Mouse (Mus musculus) ES-Bruce4 (cell line): ENCODE results near the gene Arl4c. TPM values are rescaled to one million over a fixed set of nuclear protein-coding genes. Genes with fewer than 3 reads are reported as not detected.

Source experiments
- H3K27ac ChIP-seq: 2 replicates; pipeline ENCODE4 v1.5.1; 2012; ENCODE audit warnings: low read length, inconsistent platforms; ENCODE audit not compliant: insufficient read depth
- H3K27me3 ChIP-seq: 2 replicates; pipeline ENCODE4 v1.6.1; 2012; ENCODE audit warnings: mild to moderate bottlenecking, low read length, inconsistent platforms; ENCODE audit not compliant: control insufficient read depth, poor library complexity, insufficient read depth, severe bottlenecking
- H3K36me3 ChIP-seq: 2 replicates; pipeline ENCODE4 v1.6.1; 2012; ENCODE audit warnings: inconsistent platforms, mild to moderate bottlenecking, low read length, moderate library complexity; ENCODE audit not compliant: control insufficient read depth, poor library complexity, insufficient read depth, severe bottlenecking
- H3K4me1 ChIP-seq: one replicate; pipeline ENCODE4 v1.8.1; 2011; ENCODE audit warnings: low read length; ENCODE audit not compliant: control insufficient read depth, insufficient read depth
- H3K4me3 ChIP-seq: 2 replicates; pipeline ENCODE4 v1.5.1; 2011; ENCODE audit warnings: low read depth, mild to moderate bottlenecking, low read length
- H3K9ac ChIP-seq: 2 replicates; pipeline ENCODE4 v1.6.1; 2012; ENCODE audit warnings: low read depth, mild to moderate bottlenecking, inconsistent platforms; ENCODE audit not compliant: poor library complexity, severe bottlenecking
- H3K9me3 ChIP-seq: replicated peaks from 2 replicates; pipeline ENCODE4 v1.6.1; 2012; ENCODE audit warnings: mild to moderate bottlenecking, low read length, inconsistent platforms; ENCODE audit not compliant: control insufficient read depth, poor library complexity, insufficient read depth, severe bottlenecking
- CTCF ChIP-seq: IDR thresholded peaks from one replicate; pipeline ENCODE4 v1.8.1; 2011; ENCODE audit warnings: low read depth, low read length
- EP300 ChIP-seq: IDR thresholded peaks from 2 replicates; pipeline ENCODE4 v1.6.1; 2011; ENCODE audit warnings: low read depth, low read length; ENCODE audit not compliant: insufficient read depth
- POLR2A ChIP-seq: IDR thresholded peaks from one replicate; pipeline ENCODE4 v1.8.1; 2011; ENCODE audit warnings: low read length; ENCODE audit not compliant: insufficient read depth
- polyA plus RNA-seq: library from polyadenylated mRNA; stranded (reverse); fragments of >200 nt; gene quantifications from 2 replicates; pipeline ENCODE4 v1.2.4, GENCODE M21; 2011; ENCODE audit warnings: low read depth; ENCODE audit not compliant: missing spikeins, insufficient read depth, insufficient read length

The Arl4c gene
- polyA plus RNA-seq, 1 experiment: 108 TPM

- no peak overlapping the region for H3K27ac ChIP-seq
- no peaks in the 10 kb centered on the region for H3K4me1 ChIP-seq
- no peaks in the 10 kb centered on the region for H3K27me3 ChIP-seq
- H3K9ac ChIP-seq: no peak overlapping the region
- no peak overlapping the region for H3K4me3 ChIP-seq
- TF ChIP-seq POLR2A: no peak
- TF ChIP-seq EP300: no peak
- TF ChIP-seq CTCF: no peak
- H3K9me3 ChIP-seq: no peaks in the 10 kb centered on the region
- no peaks in the 10 kb centered on the region for H3K36me3 ChIP-seq
Measured at GRCm38 (mm10) chr1:88744261-88744660, 42.2 kb upstream of the Arl4c start.

- H3K4me3 ChIP-seq: no peak overlapping the region
- no peaks in the 10 kb centered on the region for H3K9me3 ChIP-seq
- H3K27me3 ChIP-seq: no peaks in the 10 kb centered on the region
- no peaks in the 10 kb centered on the region for H3K4me1 ChIP-seq
- no peak overlapping the region for H3K27ac ChIP-seq
- TF ChIP-seq CTCF (peak; percentile 63), POLR2A (no peak), EP300 (no peak)
- H3K9ac ChIP-seq: no peak overlapping the region
- H3K36me3 ChIP-seq: no peaks in the 10 kb centered on the region
Measured at GRCm38 (mm10) chr1:88742372-88742771, 40.4 kb upstream of the Arl4c start.

- Histone ChIP-seq H3K27ac (no peak overlapping the region), H3K27me3 (no peaks in the 10 kb centered on the region), H3K4me3 (no peak overlapping the region), H3K9me3 (no peaks in the 10 kb centered on the region), H3K4me1 (no peaks in the 10 kb centered on the region), H3K9ac (no peak overlapping the region), H3K36me3 (no peaks in the 10 kb centered on the region)
- no peak for TF ChIP-seq CTCF
- TF ChIP-seq POLR2A: no peak
- no peak for TF ChIP-seq EP300
Measured at GRCm38 (mm10) chr1:88739546-88739945, 37.5 kb upstream of the Arl4c start.

- Histone ChIP-seq H3K27me3 (no peaks in the 10 kb centered on the region), H3K4me3 (no peak overlapping the region), H3K36me3 (no peaks in the 10 kb centered on the region), H3K9me3 (no peaks in the 10 kb centered on the region), H3K4me1 (no peaks in the 10 kb centered on the region), H3K9ac (no peak overlapping the region), H3K27ac (no peak overlapping the region)
- TF ChIP-seq POLR2A: no peak
- TF ChIP-seq EP300: no peak
- no peak for TF ChIP-seq CTCF
Measured at GRCm38 (mm10) chr1:88738931-88739330, 36.9 kb upstream of the Arl4c start.

GRCm38 (mm10) chr1:88729496-88729895 lies 27.5 kb upstream of the Arl4c start:
- Histone ChIP-seq H3K27ac (no peak overlapping the region), H3K9ac (no peak overlapping the region), H3K4me1 (no peaks in the 10 kb centered on the region), H3K36me3 (no peaks in the 10 kb centered on the region), H3K9me3 (no peaks in the 10 kb centered on the region), H3K4me3 (no peak overlapping the region), H3K27me3 (no peaks in the 10 kb centered on the region)
- no peak for TF ChIP-seq CTCF

GRCm38 (mm10) chr1:88727369-88727768 lies 25.3 kb upstream of the Arl4c start:
- H3K27me3 ChIP-seq: no peaks in the 10 kb centered on the region

More at GRCm38 (mm10) chr1:88727369-88727768, 25.3 kb upstream of the Arl4c start:
- H3K4me3 ChIP-seq: no peak overlapping the region
- no peaks in the 10 kb centered on the region for H3K36me3 ChIP-seq
- H3K4me1 ChIP-seq: no peaks in the 10 kb centered on the region
- TF ChIP-seq EP300: peak; percentile 84
- TF ChIP-seq CTCF: no peak
- TF ChIP-seq POLR2A: no peak
- H3K9me3 ChIP-seq: no peaks in the 10 kb centered on the region
- H3K27ac ChIP-seq: no peak overlapping the region
- no peak overlapping the region for H3K9ac ChIP-seq
